Mouse (Mus musculus): ENCODE results near the gene Inpp5f. TPM values are rescaled to one million over a fixed set of nuclear protein-coding genes. Genes with fewer than 3 reads are reported as not detected.

Gene Inpp5f
- polyA plus RNA-seq, 1 experiment from 2014 or later, result 20.3 TPM

GRCm38 (mm10) chr7:128626601-128627000 is 15.5 kb downstream of the Inpp5f start:
- no peak for ATAC-seq (ENCODE audit: insufficient read depth, low FRiP score, low read depth)
- Histone ChIP-seq H3K4me3 (replicated peaks) (no peak overlapping the region), H3K27ac (no peak overlapping the region), H3K4me1 (0 out of 2 replicates have a peak, but pooled peaks cover 9% of the 10 kb centered on the region), H3K36me3 (no peaks in the 10 kb centered on the region), H3K9me3 (no peaks in the 10 kb centered on the region), H3K4me2 (no peak overlapping the region), H3K9ac (no peak overlapping the region), H3K27me3 (replicated peaks) (no peaks in the 10 kb centered on the region)
- 68% methylated on average over 5 of the region's 5 CpGs for WGBS

GRCm38 (mm10) chr7:128627251-128627650 is 16.1 kb downstream of the Inpp5f start:
- Histone ChIP-seq H3K4me1 (0 out of 2 replicates have a peak, but pooled peaks cover 5% of the 10 kb centered on the region), H3K27ac (no peak overlapping the region), H3K4me2 (no peak overlapping the region), H3K4me3 (replicated peaks) (no peak overlapping the region), H3K27me3 (replicated peaks) (no peaks in the 10 kb centered on the region), H3K9ac (no peak overlapping the region), H3K9me3 (no peaks in the 10 kb centered on the region), H3K36me3 (no peaks in the 10 kb centered on the region)
- no peak for ATAC-seq (ENCODE audit: insufficient read depth, low FRiP score, low read depth)
- 65% methylated on average over 2 of the region's 2 CpGs for WGBS

GRCm38 (mm10) chr7:128627723-128628122 is 16.6 kb downstream of the Inpp5f start:
- Histone ChIP-seq H3K36me3 (no peaks in the 10 kb centered on the region), H3K4me3 (replicated peaks) (no peak overlapping the region), H3K9ac (no peak overlapping the region), H3K9me3 (no peaks in the 10 kb centered on the region), H3K27me3 (replicated peaks) (no peaks in the 10 kb centered on the region), H3K4me2 (no peak overlapping the region), H3K27ac (no peak overlapping the region), H3K4me1 (0 out of 2 replicates have a peak, but pooled peaks cover under 1% of the 10 kb centered on the region)
- ATAC-seq (ENCODE audit: insufficient read depth, low FRiP score, low read depth), result no peak
- 68% methylated on average over 1 of the region's 1 CpGs for WGBS

DNA sequence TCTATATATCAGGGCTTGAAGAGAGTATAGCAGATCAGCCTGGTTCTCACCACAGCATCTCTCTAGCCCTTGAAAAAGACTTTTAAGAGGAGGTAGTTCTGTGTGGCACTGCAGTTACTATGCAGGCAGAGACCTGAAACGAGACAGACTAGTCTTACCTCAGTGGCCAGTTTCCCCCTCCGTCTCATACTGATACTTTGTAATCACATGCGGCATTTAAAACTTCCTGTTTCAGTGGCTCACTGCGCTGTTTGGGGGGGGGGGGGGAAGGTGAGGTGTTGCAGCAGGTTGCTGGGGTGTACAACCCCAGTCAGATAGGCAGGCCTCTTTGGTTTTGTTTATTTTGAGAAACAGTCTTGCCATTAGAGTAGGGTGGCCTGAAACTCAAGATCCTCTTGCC is 22.0 kb downstream of the Inpp5f start:
- no peaks in the 10 kb centered on the region for H3K27me3 ChIP-seq (replicated peaks)
- H3K4me3 ChIP-seq (replicated peaks), result no peak overlapping the region
- no peaks in the 10 kb centered on the region for H3K4me1 ChIP-seq
- ATAC-seq (ENCODE audit: insufficient read depth, low FRiP score, low read depth), result no peak
- no peaks in the 10 kb centered on the region for H3K36me3 ChIP-seq
- H3K9ac ChIP-seq, result no peak overlapping the region
- WGBS, result 53% methylated on average over 4 of the region's 4 CpGs
- no peak overlapping the region for H3K4me2 ChIP-seq
- H3K27ac ChIP-seq, result no peak overlapping the region
- no peaks in the 10 kb centered on the region for H3K9me3 ChIP-seq

- H3K9me3 ChIP-seq, result no peaks in the 10 kb centered on the region
These were observed 28.9 kb downstream of the Inpp5f start for GRCm38 (mm10) chr7:128639925-128640485.

GRCm38 (mm10) chr7:128641571-128641970 is 30.4 kb downstream of the Inpp5f start:
- Histone ChIP-seq H3K9me3 (no peaks in the 10 kb centered on the region), H3K9ac (no peak overlapping the region), H3K4me3 (replicated peaks) (no peak overlapping the region), H3K27ac (no peak overlapping the region), H3K36me3 (no peaks in the 10 kb centered on the region), H3K4me1 (no peaks in the 10 kb centered on the region), H3K4me2 (no peak overlapping the region), H3K27me3 (replicated peaks) (no peaks in the 10 kb centered on the region)
- ATAC-seq (ENCODE audit: insufficient read depth, low FRiP score, low read depth), result no peak
- 86% methylated on average over 7 of the region's 7 CpGs for WGBS

More at GRCm38 (mm10) chr7:128639925-128640485, 28.9 kb downstream of the Inpp5f start:
- Histone ChIP-seq H3K27me3 (replicated peaks) (no peaks in the 10 kb centered on the region), H3K27ac (no peak overlapping the region), H3K4me2 (no peak overlapping the region), H3K36me3 (no peaks in the 10 kb centered on the region), H3K4me1 (no peaks in the 10 kb centered on the region), H3K9ac (no peak overlapping the region), H3K4me3 (replicated peaks) (no peak overlapping the region)
- no peak for ATAC-seq (ENCODE audit: insufficient read depth, low FRiP score, low read depth)
- WGBS, result 84% methylated on average over 5 of the region's 5 CpGs

DNA sequence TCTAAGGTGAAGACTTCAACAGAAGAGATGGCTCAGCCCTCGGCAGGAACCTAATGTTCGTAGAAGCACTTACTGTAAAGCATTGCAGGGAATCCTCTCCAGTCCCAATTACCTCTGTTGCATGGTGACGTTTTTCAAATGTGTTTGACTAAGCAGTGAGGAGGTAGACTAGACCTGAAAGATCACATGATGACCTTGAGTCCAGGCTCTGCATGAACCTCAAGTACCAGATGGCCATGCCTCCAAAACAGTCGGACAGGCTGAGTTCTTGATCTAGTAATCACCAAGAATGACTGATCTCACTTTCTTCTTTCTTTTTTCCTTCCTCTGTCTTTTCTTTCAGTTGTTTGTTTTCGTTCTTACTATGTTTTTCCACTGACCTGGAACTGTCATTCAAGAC is 31.3 kb downstream of the Inpp5f start:
- Histone ChIP-seq H3K36me3 (no peaks in the 10 kb centered on the region), H3K9me3 (no peaks in the 10 kb centered on the region), H3K9ac (no peak overlapping the region), H3K4me2 (no peak overlapping the region), H3K27me3 (replicated peaks) (no peaks in the 10 kb centered on the region), H3K4me3 (replicated peaks) (no peak overlapping the region), H3K4me1 (no peaks in the 10 kb centered on the region), H3K27ac (no peak overlapping the region)
- ATAC-seq (ENCODE audit: insufficient read depth, low FRiP score, low read depth), result no peak
- 64% methylated on average over 5 of the region's 5 CpGs for WGBS

GRCm38 (mm10) chr7:128656970-128657369 is 45.8 kb downstream of the Inpp5f start:
- Histone ChIP-seq H3K4me2 (no peak overlapping the region), H3K4me1 (no peaks in the 10 kb centered on the region), H3K36me3 (no peaks in the 10 kb centered on the region), H3K4me3 (replicated peaks) (no peak overlapping the region), H3K9ac (no peak overlapping the region), H3K27ac (no peak overlapping the region), H3K9me3 (no peaks in the 10 kb centered on the region), H3K27me3 (replicated peaks) (no peaks in the 10 kb centered on the region)
- 75% methylated on average over 1 of the region's 1 CpGs for WGBS
- ATAC-seq (ENCODE audit: insufficient read depth, low FRiP score, low read depth), result no peak

DNA sequence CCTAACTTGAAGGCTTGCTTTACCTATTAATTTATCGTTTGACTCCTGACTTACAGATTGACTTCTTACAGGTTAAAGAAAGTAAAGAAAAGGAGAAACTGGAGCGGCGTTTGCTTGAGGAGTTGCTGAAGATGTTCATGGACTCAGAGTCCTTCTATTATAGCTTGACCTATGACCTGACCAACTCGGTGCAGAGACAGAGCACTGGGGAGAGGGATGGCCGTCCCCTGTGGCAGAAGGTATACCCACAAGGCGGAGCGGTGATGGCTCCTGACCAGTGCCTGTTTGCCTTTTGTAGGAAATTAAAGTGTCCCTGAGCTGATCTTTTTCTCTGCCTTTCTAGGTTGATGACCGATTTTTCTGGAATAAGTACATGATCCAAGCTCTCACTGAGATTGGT is 52.8 kb downstream of the Inpp5f start:
- no peak overlapping the region for H3K4me3 ChIP-seq (replicated peaks)
- H3K9ac ChIP-seq, result no peak overlapping the region
- no peak overlapping the region for H3K4me2 ChIP-seq
- peaks cover 2% of the 10 kb centered on the region; the same call in 1 of the 2 replicates for H3K36me3 ChIP-seq
- WGBS, result 88% methylated on average over 8 of the region's 8 CpGs
- H3K9me3 ChIP-seq, result no peaks in the 10 kb centered on the region
- no peaks in the 10 kb centered on the region for H3K4me1 ChIP-seq
- no peak for ATAC-seq (ENCODE audit: insufficient read depth, low FRiP score, low read depth)
- H3K27me3 ChIP-seq (replicated peaks), result no peaks in the 10 kb centered on the region
- no peak overlapping the region for H3K27ac ChIP-seq

- Histone ChIP-seq H3K27ac (no peak overlapping the region), H3K9ac (no peak overlapping the region), H3K36me3 (peaks cover 6% of the 10 kb centered on the region; the same call in 1 of the 2 replicates), H3K4me1 (no peaks in the 10 kb centered on the region), H3K4me2 (no peak overlapping the region), H3K9me3 (no peaks in the 10 kb centered on the region), H3K4me3 (replicated peaks) (no peak overlapping the region), H3K27me3 (replicated peaks) (no peaks in the 10 kb centered on the region)
- 87% methylated on average over 11 of the region's 11 CpGs for WGBS
- no peak for ATAC-seq (ENCODE audit: insufficient read depth, low FRiP score, low read depth)
These were observed 53.8 kb downstream of the Inpp5f start for GRCm38 (mm10) chr7:128664861-128665377.

GRCm38 (mm10) chr7:128667788-128668187 is 56.7 kb downstream of the Inpp5f start:
- Histone ChIP-seq H3K4me2 (no peak overlapping the region), H3K36me3 (peaks cover 6% of the 10 kb centered on the region; the same call in 1 of the 2 replicates), H3K27ac (no peak overlapping the region), H3K4me1 (peaks cover 10% of the 10 kb centered on the region; the same call in 1 of the 2 replicates), H3K27me3 (replicated peaks) (no peaks in the 10 kb centered on the region), H3K9me3 (no peaks in the 10 kb centered on the region), H3K4me3 (replicated peaks) (no peak overlapping the region), H3K9ac (no peak overlapping the region)
- no peak for ATAC-seq (ENCODE audit: insufficient read depth, low FRiP score, low read depth)
- 71% methylated on average over 5 of the region's 5 CpGs for WGBS

- H3K9me3 ChIP-seq, result no peaks in the 10 kb centered on the region
- H3K36me3 ChIP-seq, result peaks cover 6% of the 10 kb centered on the region; the same call in 1 of the 2 replicates
- H3K9ac ChIP-seq, result no peak overlapping the region
- WGBS, result 59% methylated on average over 2 of the region's 2 CpGs
- no peak overlapping the region for H3K4me3 ChIP-seq (replicated peaks)
- no peak for ATAC-seq (ENCODE audit: insufficient read depth, low FRiP score, low read depth)
- no peak overlapping the region for H3K4me2 ChIP-seq
- peaks cover 11% of the 10 kb centered on the region; the same call in 1 of the 2 replicates for H3K4me1 ChIP-seq
- H3K27ac ChIP-seq, result no peak overlapping the region
- H3K27me3 ChIP-seq (replicated peaks), result no peaks in the 10 kb centered on the region
These were observed 57.7 kb downstream of the Inpp5f start for GRCm38 (mm10) chr7:128668831-128669230.

Data from stomach, embryonic 15.5 days (tissue).